Mouse (Mus musculus) cerebellum, postnatal 36 days (tissue): ENCODE measurements around the gene 2900092C05Rik.

Source experiments
- DNase-seq, 2 experiments: peaks; one replicate each; pipeline ENCODE4 v3.0.0; 2021 to 2022; ENCODE audit warnings: mixed read lengths in 2 of 2

The 2900092C05Rik gene

DNA sequence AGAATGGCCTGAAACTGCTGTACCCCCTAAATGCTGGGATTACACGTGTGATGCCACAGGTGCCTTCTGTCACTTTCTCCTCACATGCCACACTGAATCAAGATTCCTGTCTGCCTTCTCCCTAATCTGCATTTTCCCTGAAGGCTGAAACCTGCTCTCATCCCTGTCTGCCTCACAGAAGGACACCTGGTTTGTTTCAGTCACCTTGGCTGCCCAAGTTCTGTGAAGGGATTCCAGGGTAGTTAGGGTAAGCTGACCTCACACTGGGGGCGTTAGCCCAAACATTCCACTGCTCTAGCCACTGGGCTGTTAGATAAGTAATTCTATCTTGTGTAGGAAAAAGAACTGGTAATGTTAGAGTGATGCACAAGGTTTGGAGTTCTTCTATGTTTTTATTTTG lies at the start of gene 2900092C05Rik:
Gene 2900092C05Rik, plus strand, starts transcription at position 301 of the 400 bp plus-strand sequence.
- no peak for DNase-seq

DNA sequence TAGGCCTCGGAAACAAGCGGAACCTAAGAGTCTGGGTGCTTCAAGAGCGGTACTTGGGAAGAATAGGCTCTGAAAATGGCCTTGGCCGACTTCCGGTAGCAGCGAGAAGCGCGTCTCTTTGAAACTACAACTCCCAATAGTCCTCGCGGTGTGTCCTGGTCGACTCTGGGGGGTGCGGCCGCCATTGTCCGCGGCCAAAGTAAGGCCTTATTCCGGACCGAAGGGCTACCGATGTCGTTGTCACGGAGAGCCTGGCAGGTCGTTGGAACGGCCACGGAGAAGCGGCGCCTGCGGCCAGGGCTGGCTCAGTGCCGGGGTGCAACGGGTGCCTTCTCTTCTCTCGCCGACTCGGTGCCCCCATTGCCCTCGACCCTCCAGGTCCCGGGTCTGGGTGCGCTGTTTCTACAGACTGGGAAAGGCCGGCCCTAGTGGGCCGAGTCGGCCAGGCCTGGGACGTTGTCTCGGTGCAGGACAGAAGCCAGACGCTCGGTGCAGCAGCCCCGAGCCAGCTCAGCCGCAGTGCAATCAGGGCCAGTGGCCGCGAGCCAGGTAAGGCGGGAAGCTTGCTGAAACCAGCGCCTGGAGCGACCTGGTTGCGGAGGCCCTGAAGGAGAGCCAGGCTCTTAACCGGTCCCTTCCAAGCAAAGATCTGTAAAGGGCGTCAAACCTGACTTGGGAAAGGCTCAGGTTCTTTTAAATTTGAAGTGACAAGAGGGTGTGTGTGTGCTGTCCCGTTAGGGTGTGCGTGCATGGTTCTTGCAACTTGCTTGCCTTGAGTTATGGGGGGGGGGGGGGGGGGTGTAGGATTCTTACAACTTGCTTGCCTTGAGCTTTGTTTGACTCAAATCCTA lies 33.9 kb upstream of the 2900092C05Rik start, which contains the start of gene Zfp606:
Gene Zfp606, plus strand, starts transcription at position 136 of the 851 bp plus-strand sequence.
- peak; percentile 85 to 87 for DNase-seq

DNA sequence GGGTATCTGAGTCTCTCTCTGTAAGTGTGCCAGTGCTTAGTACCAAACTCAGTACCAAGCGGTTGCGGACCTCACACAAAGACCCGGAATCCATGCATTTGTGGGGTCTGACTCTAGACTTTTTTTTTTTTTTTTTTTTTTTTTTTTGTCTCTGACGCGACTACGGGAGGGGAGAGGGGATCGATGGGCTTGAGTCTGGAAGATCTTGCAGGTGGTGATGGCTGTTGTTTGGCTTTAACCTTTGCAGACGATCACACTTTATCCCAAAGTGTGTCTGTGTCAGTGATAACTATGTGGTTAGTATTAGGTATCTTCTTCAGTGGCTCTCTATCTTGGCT lies 33.3 kb upstream of the 2900092C05Rik start:
- no peak for DNase-seq

DNA sequence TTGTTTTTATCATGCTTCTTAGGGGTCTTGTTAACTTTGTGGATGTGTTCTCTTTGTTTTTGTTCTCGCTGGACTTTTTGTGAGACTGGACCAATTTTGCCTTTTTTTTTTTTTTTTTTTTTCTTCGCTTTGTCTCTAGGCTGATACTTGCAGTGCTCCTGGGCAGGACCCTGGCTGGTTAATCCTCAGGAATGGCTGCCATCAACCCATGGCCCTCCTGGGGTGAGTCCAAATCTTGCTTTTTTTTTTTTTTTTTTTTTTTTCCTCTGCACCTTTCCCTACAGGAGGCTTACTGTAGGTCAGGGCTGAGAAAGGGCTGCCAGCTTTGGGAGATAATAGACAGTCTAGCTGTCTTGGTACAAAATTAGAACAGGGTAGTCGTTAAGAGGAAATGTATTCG lies 32.8 kb upstream of the 2900092C05Rik start:
- no peak for DNase-seq

DNA sequence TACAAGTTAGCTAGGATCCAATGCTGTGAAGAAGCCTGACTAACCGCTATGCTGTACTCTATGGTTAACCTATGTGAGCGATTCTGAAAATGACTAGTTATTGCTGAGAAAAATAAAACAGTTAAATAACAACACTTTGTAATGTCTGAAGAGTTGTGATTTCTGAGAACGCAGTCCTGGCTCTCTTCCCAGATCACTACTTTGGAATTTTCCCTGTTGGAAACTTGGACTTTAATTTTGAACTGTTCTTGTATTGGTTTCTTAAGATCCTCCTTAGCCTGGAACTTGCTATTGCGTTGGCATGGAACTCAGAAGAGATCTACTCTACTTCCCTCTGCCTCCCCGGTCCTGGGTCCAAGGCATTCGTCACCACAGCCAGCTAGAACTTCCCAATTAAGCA lies 28.5 kb upstream of the 2900092C05Rik start:
- DNase-seq: no peak

DNA sequence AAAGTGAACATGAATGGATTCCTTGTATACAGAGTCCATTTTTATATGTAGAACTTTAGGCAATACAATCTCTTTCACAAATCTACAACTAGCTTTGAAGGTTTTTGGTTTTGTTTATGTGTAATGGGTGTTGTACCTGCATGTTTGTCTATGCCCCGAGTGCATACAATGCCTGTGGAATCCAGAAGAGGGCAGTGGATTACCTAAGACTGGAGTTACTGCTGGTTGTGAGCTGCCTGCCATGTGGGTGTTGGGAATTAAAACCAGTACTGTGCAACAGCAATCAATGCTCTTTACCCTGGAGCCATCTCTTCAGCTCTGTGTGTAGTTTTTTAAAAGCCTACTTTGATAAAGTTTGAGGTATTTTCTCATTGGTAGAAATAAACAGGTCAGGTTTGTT lies 26.4 kb upstream of the 2900092C05Rik start:
- DNase-seq: no peak

DNA sequence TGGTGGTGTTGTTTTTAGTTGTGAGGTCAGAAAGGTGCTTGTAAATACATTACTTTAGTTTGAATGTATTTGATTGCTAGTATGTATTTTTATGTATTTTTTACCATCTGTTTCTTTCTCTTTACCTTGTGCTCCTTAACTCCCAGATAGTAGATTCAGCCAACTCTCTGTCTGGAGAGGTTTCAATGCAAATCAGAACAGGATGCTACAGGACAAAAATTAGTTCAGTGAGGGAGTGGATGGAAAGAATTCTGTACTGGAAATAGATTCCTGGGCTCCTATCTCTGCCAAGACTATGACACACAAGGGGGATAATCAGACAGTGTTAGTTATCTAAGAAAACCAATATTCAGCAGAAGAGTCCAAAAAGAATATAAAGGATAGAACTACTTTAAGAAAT lies 25.6 kb upstream of the 2900092C05Rik start:
- no peak for DNase-seq

DNA sequence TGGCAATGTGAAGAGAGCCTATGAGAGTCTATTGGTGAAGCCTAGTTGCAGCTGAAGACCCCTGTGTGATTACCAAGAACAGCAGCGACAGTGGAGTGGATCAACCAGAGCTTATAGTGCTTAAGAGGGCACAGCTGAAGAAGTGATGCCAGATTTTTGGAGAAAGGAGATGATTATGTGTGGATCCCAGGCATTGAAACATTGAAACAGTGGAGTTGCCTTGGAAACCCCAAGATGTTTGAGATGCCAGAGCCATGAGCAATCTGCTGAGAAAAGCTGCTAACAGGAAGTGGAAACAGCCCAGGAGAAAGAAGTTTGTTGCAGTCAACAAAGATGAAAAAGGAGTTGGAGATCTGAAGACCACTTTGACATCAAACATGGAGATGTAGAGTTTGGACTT lies 1.4 kb upstream of the 2900092C05Rik start:
- no peak for DNase-seq
